Mouse (Mus musculus) bone marrow, adult 2 months (tissue): ENCODE data around the gene Clip3.

ENCODE experiments used
- CTCF ChIP-seq: fragments of 200-500 bp; IDR thresholded peaks from 2 replicates; pipeline ENCODE4 v1.5.1; 2011; ENCODE audit warnings: low read length, control low read depth; ENCODE audit not compliant: control insufficient read depth, insufficient read depth
- POLR2A ChIP-seq: fragments of 200-500 bp; IDR thresholded peaks from 2 replicates; pipeline ENCODE4 v1.6.1; 2011; ENCODE audit warnings: low read depth, mild to moderate bottlenecking, control low read depth, low read length, borderline replicate concordance; ENCODE audit not compliant: control insufficient read depth

DNA sequence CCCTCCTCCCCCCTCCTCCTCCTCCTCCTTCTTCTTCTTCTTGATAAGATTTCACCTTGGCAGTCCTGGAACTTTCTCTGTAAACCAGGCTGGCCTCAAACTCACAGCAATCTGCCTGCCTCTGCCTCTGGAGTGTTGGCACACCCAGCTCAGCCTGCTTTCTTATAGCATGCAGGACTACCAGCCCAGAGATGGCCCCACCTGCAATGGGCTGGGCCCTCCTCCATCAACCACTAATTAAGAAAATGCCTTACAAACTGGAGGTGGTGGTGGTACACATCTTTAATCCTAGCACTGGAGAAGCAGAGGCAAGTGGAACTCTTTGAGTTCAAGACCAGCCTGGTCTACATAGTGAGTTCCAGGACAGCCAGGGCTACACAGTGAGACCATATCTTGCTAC lies 34.9 kb downstream of the Clip3 start:
- no peak for TF ChIP-seq CTCF
- no peak for TF ChIP-seq POLR2A
